Mouse (Mus musculus) MEL (cell line): ENCODE measurements at regions not wholly inside any gene's neighbourhood (a gene's known extent, or its start where the extent isn't known, plus 50 kb on each side); places are given as distances from the start of the nearest gene placed in this dataset.

Experiments
- DNase-seq: peaks from one replicate; pipeline ENCODE4 v3.0.0; 2011; ENCODE audit warnings: low read depth, low spot score
- H3K27ac ChIP-seq: 2 replicates; pipeline ENCODE4 v1.5.1; 2012; ENCODE audit warnings: low read depth, mild to moderate bottlenecking, control low read depth, low read length, moderate library complexity; ENCODE audit not compliant: control insufficient read depth
- H3K27me3 ChIP-seq, 2 experiments: fragments of 150-350 bp in 1 of 2; sonication (generic) in 1 of 2; 2 replicates each; pipeline ENCODE4 v1.6.1; 2012; ENCODE audit warnings: low read length in 2 of 2, mild to moderate bottlenecking in 2 of 2, improper control_type of control experiment in 1 of 2, moderate library complexity in 1 of 2; ENCODE audit not compliant: insufficient read depth in 2 of 2, control insufficient read depth in 1 of 2
- H3K36me3 ChIP-seq, 2 experiments: 2 replicates each; pipeline ENCODE4 v1.6.1; 2012 to 2014; ENCODE audit warnings: low read length in 2 of 2, improper control_type of control experiment in 1 of 2, inconsistent platforms in 1 of 2, mild to moderate bottlenecking in 1 of 2; ENCODE audit not compliant: insufficient read depth in 2 of 2, control insufficient read depth in 1 of 2
- H3K4me1 ChIP-seq, 2 experiments: fragments of 150-350 bp in 1 of 2; sonication (generic) in 1 of 2; 2 replicates each; pipeline ENCODE4 v1.6.1; 2012; ENCODE audit warnings: low read length in 2 of 2, improper control_type of control experiment in 1 of 2, mild to moderate bottlenecking in 1 of 2; ENCODE audit not compliant: insufficient read depth in 2 of 2, control insufficient read depth in 1 of 2
- H3K4me3 ChIP-seq, 2 experiments: fragments of 150-350 bp in 1 of 2; sonication (generic) in 1 of 2; 2 replicates each; pipeline ENCODE4 v1.5.1; 2012; ENCODE audit warnings: low read depth in 2 of 2, low read length in 2 of 2, mild to moderate bottlenecking in 2 of 2, moderate library complexity in 2 of 2, control low read depth in 1 of 2, improper control_type of control experiment in 1 of 2; ENCODE audit not compliant: control insufficient read depth in 1 of 2, insufficient read depth in 1 of 2
- H3K79me2 ChIP-seq: 2 replicates; pipeline ENCODE4 v1.6.1; 2012; ENCODE audit warnings: mild to moderate bottlenecking, low read length, moderate library complexity; ENCODE audit not compliant: control insufficient read depth, poor library complexity, insufficient read depth
- H3K9ac ChIP-seq: 2 replicates; pipeline ENCODE4 v1.6.1; 2012; ENCODE audit warnings: low read depth, mild to moderate bottlenecking, control low read depth, low read length, moderate library complexity; ENCODE audit not compliant: control insufficient read depth, poor library complexity, severe bottlenecking
- H3K9me3 ChIP-seq: fragments of 150-350 bp; sonication (generic); replicated peaks from 2 replicates; pipeline ENCODE4 v1.6.1; 2012; ENCODE audit warnings: mild to moderate bottlenecking, low read length, improper control_type of control experiment, moderate library complexity; ENCODE audit not compliant: insufficient read depth
- CHD1 ChIP-seq: IDR thresholded peaks from 2 replicates; pipeline ENCODE4 v1.6.1; 2012; ENCODE audit warnings: low read depth, mild to moderate bottlenecking, inconsistent platforms, low read length, improper control_type of control experiment
- CHD2 ChIP-seq: IDR thresholded peaks from 2 replicates; pipeline ENCODE4 v1.6.1; 2011; ENCODE audit warnings: low read length, improper control_type of control experiment
- CTCF ChIP-seq, 3 experiments: IDR thresholded peaks in 2 of 3; conservative IDR thresholded peaks in 1 of 3; 2 replicates each; pipeline ENCODE4 v1.5.1; 2011 to 2012; ENCODE audit warnings: low read length in 3 of 3, low read depth in 2 of 3, mild to moderate bottlenecking in 2 of 3, improper control_type of control experiment in 1 of 3, inconsistent platforms in 1 of 3, mixed read lengths in 1 of 3, moderate library complexity in 1 of 3; ENCODE audit not compliant: control insufficient read depth in 1 of 3, insufficient read depth in 1 of 3, poor library complexity in 1 of 3, severe bottlenecking in 1 of 3
- EP300 ChIP-seq, 2 experiments: IDR thresholded peaks; 2 replicates each; pipeline ENCODE4 v1.6.1; 2011; ENCODE audit warnings: improper control_type of control experiment in 2 of 2, low read length in 2 of 2, low read depth in 1 of 2, mild to moderate bottlenecking in 1 of 2
- GABPA ChIP-seq: IDR thresholded peaks from 2 replicates; pipeline ENCODE4 v1.6.1; 2012; ENCODE audit warnings: low read depth, mild to moderate bottlenecking, inconsistent platforms, low read length, improper control_type of control experiment, moderate library complexity
- HCFC1 ChIP-seq: IDR thresholded peaks from 2 replicates; pipeline ENCODE4 v1.6.1; 2012; ENCODE audit warnings: low read depth, mild to moderate bottlenecking, inconsistent platforms, low read length, improper control_type of control experiment, moderate library complexity
- KAT2A ChIP-seq: conservative IDR thresholded peaks from 2 replicates; pipeline ENCODE4 v1.6.1; 2012; ENCODE audit warnings: low read depth, low read length, improper control_type of control experiment, inconsistent platforms
- MAX ChIP-seq: IDR thresholded peaks from 2 replicates; pipeline ENCODE4 v1.6.1; 2011; ENCODE audit warnings: low read length, improper control_type of control experiment
- MAZ ChIP-seq: IDR thresholded peaks from 2 replicates; pipeline ENCODE4 v1.6.1; 2012; ENCODE audit warnings: low read depth, mild to moderate bottlenecking, inconsistent platforms, low read length, improper control_type of control experiment
- MYC ChIP-seq: IDR thresholded peaks from 2 replicates; pipeline ENCODE4 v1.6.1; 2011; ENCODE audit warnings: low read depth, mild to moderate bottlenecking, low read length, improper control_type of control experiment, moderate library complexity
- NRF1 ChIP-seq: IDR thresholded peaks from 2 replicates; pipeline ENCODE4 v1.6.1; 2014; ENCODE audit warnings: low read depth, mild to moderate bottlenecking, inconsistent platforms, low read length, improper control_type of control experiment, moderate library complexity; ENCODE audit not compliant: poor library complexity, insufficient read depth, severe bottlenecking
- POLR2AphosphoS5 ChIP-seq: IDR thresholded peaks from 2 replicates; pipeline ENCODE4 v1.6.1; 2012; ENCODE audit warnings: low read depth, borderline replicate concordance, mild to moderate bottlenecking, inconsistent platforms, low read length, moderate library complexity, mixed read lengths
- SIN3A ChIP-seq: IDR thresholded peaks from 2 replicates; pipeline ENCODE4 v1.6.1; 2012; ENCODE audit warnings: low read length, improper control_type of control experiment, inconsistent platforms
- SMC3 ChIP-seq: IDR thresholded peaks from 2 replicates; pipeline ENCODE4 v1.6.1; 2011; ENCODE audit warnings: low read depth, low read length, improper control_type of control experiment
- TAL1 ChIP-seq: IDR thresholded peaks from 2 replicates; pipeline ENCODE4 v1.6.1; 2012; ENCODE audit warnings: mild to moderate bottlenecking, inconsistent platforms, low read length, moderate library complexity, mixed read lengths
- TBP ChIP-seq: IDR thresholded peaks from 2 replicates; pipeline ENCODE4 v1.8.0; 2011; ENCODE audit warnings: low read depth, low read length, improper control_type of control experiment
- TCF12 ChIP-seq: IDR thresholded peaks from 2 replicates; pipeline ENCODE4 v1.6.1; 2014; ENCODE audit warnings: low read depth, mild to moderate bottlenecking, inconsistent platforms, low read length, improper control_type of control experiment, moderate library complexity
- UBTF ChIP-seq: IDR thresholded peaks from 2 replicates; pipeline ENCODE4 v1.6.1; 2012; ENCODE audit warnings: low read depth, mild to moderate bottlenecking, inconsistent platforms, low read length, improper control_type of control experiment, moderate library complexity, borderline replicate concordance; ENCODE audit not compliant: insufficient read depth
- USF1 ChIP-seq: IDR thresholded peaks from 2 replicates; pipeline ENCODE4 v1.6.1; 2014; ENCODE audit warnings: low read depth, mild to moderate bottlenecking, inconsistent platforms, low read length, improper control_type of control experiment, moderate library complexity
- ZKSCAN1 ChIP-seq: IDR thresholded peaks from 2 replicates; pipeline ENCODE4 v1.6.1; 2012; ENCODE audit warnings: low read depth, mild to moderate bottlenecking, inconsistent platforms, low read length, improper control_type of control experiment, moderate library complexity
- ZMIZ1 ChIP-seq: IDR thresholded peaks from 2 replicates; pipeline ENCODE4 v1.6.1; 2012; ENCODE audit warnings: low read depth, mild to moderate bottlenecking, inconsistent platforms, low read length, improper control_type of control experiment, moderate library complexity
- ZNF384 ChIP-seq: IDR thresholded peaks from 2 replicates; pipeline ENCODE4 v1.6.1; 2012; ENCODE audit warnings: low read depth, mild to moderate bottlenecking, inconsistent platforms, low read length, improper control_type of control experiment

- H3K4me3 ChIP-seq, result no peak overlapping the region
- no peaks in the 10 kb centered on the region for H3K79me2 ChIP-seq
- no peak for DNase-seq
- no peaks in the 10 kb centered on the region for H3K4me1 ChIP-seq
- H3K9ac ChIP-seq, result no peak overlapping the region
- TF ChIP-seq MYC (no peak), GABPA (no peak)
- H3K27ac ChIP-seq, result no peak overlapping the region
- H3K36me3 ChIP-seq, result no peaks in the 10 kb centered on the region
- H3K9me3 ChIP-seq, result no peaks in the 10 kb centered on the region
- no peaks in the 10 kb centered on the region for H3K27me3 ChIP-seq
Measured at GRCm38 (mm10) chr1:176621285-176621684, 192.6 kb downstream of the Cep170 start.

GRCm38 (mm10) chr1:176618896-176619295 is 195.0 kb downstream of the Cep170 start:
- no peak for TF ChIP-seq HCFC1
- TF ChIP-seq NRF1, result no peak
- TF ChIP-seq CHD1, result no peak
- no peak for TF ChIP-seq KAT2A
- TF ChIP-seq ZNF384, result no peak
- no peak for TF ChIP-seq USF1
- TF ChIP-seq ZMIZ1, result no peak
- TF ChIP-seq POLR2AphosphoS5, result no peak
- TF ChIP-seq MYC, result no peak
- no peak for TF ChIP-seq MAX
- TF ChIP-seq UBTF, result no peak
- no peak for TF ChIP-seq CTCF (IDR thresholded peaks at IDR 0.05 in 2 of 3, conservative IDR thresholded peaks at IDR 0.05 in 1 of 3; ENCODE audit: control insufficient read depth in 1 of 3, insufficient read depth in 1 of 3, low read depth in 2 of 3, low read length in 3 of 3, poor library complexity in 1 of 3, severe bottlenecking in 1 of 3)
- TF ChIP-seq GABPA, result no peak
- TF ChIP-seq EP300 (IDR thresholded peaks at IDR 0.05; ENCODE audit: low read depth in 1 of 2, low read length in 2 of 2), result no peak
- TF ChIP-seq CHD2, result no peak
- TF ChIP-seq TCF12, result no peak
- Histone ChIP-seq H3K27me3 (no peaks in the 10 kb centered on the region), H3K9me3 (no peaks in the 10 kb centered on the region), H3K27ac (no peak overlapping the region), H3K9ac (no peak overlapping the region), H3K36me3 (no peaks in the 10 kb centered on the region), H3K79me2 (no peaks in the 10 kb centered on the region), H3K4me1 (no peaks in the 10 kb centered on the region), H3K4me3 (no peak overlapping the region)
- no peak for DNase-seq

- no peaks in the 10 kb centered on the region for H3K79me2 ChIP-seq
- no peaks in the 10 kb centered on the region for H3K4me1 ChIP-seq
- H3K4me3 ChIP-seq, result no peak overlapping the region
- DNase-seq, result no peak
- no peak for TF ChIP-seq SIN3A
- no peak for TF ChIP-seq SMC3
- no peak for TF ChIP-seq EP300 (IDR thresholded peaks at IDR 0.05; ENCODE audit: low read depth in 1 of 2, low read length in 2 of 2)
- TF ChIP-seq MAZ, result no peak
- no peak for TF ChIP-seq CHD1
- no peak for TF ChIP-seq ZKSCAN1
- TF ChIP-seq TAL1, result no peak
- TF ChIP-seq GABPA, result no peak
- no peak for TF ChIP-seq TBP
- H3K36me3 ChIP-seq, result no peaks in the 10 kb centered on the region
- H3K9me3 ChIP-seq, result no peaks in the 10 kb centered on the region
- no peak overlapping the region for H3K27ac ChIP-seq
- no peak overlapping the region for H3K9ac ChIP-seq
- no peaks in the 10 kb centered on the region for H3K27me3 ChIP-seq
Measured at GRCm38 (mm10) chr1:176615673-176616072, 198.2 kb downstream of the Cep170 start.
